Comparison of ENCODE assay signal across 9 mouse cellular contexts in the genomic region with DNA sequence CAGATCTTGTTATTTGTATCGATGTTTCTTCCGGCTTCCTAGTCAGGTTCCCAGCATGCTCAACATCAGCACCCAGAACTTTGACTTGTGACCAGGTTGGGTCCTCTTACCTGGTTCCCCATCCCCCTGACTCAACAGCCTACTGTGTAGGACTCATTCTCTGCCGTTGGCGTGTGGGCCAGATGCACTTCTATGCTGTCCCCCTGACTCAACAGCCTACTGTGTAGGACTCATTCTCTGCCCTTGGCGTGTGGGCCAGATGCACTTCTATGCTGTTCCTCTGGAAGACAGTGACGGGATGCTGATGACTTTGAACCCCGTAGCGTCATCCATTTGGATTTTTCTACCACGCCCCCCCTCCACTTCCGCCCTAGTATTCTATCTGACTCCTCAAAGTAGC.
DNase-seq lines count a peak whose midpoint lies in the region; ATAC-seq and TF ChIP-seq lines count a peak whose summit lies in the region.
"Had no signal": no experiment of that assay in that cellular context is flagged by ENCODE, and none has a peak within 500 bp of the region (broad histone marks: within the 10 kb centered on the region; RNA-seq: fewer than 3 reads in every experiment).

No protein-coding gene starts in this region.

- ATAC-seq in heart, embryonic 12.5 days (ENCODE audit: insufficient number of reproducible peaks, low FRiP score), result no peak
- no peak for ATAC-seq in liver, postnatal 0 days

- H3K4me1 ChIP-seq in heart, embryonic 12.5 days (replicated peaks), result no peaks in the 10 kb centered on the region
- no peaks in the 10 kb centered on the region for H3K4me1 ChIP-seq in liver, postnatal 0 days (ENCODE audit: insufficient read depth)
- H3K4me1 ChIP-seq: heart, embryonic 15.5 days had no signal

- H3K27me3 ChIP-seq in heart, embryonic 12.5 days (replicated peaks), result no peaks in the 10 kb centered on the region
- H3K27me3 ChIP-seq in liver, postnatal 0 days (ENCODE audit: insufficient read depth, low read length), result no peaks in the 10 kb centered on the region
- H3K27me3 ChIP-seq: heart, embryonic 15.5 days had no signal

- DNase-seq in heart, adult 11 months, result peak; percentile 99
- DNase-seq in frontal cortex, postnatal 10 days (ENCODE audit: low spot score in 2 of 2), result peak; percentile 93 to 95
- DNase-seq in kidney, postnatal 36 days, result peak; percentile 82 to 84
- DNase-seq in lung, postnatal 14 days, result peak; percentile 88
- peak; percentile 94 to 100 for DNase-seq in thymus, postnatal 10 days (ENCODE audit: low spot score in 2 of 2)
- no peak for DNase-seq in liver, postnatal 0 days
- no peak for DNase-seq in retina, postnatal 1 day

- 86% methylated on average over 10 of the region's 10 CpGs for whole genome bisulfite sequencing in heart, embryonic 12.5 days
- WGBS in liver, postnatal 0 days (ENCODE audit: insufficient replicate concordance), result 88% methylated on average over 10 of the region's 10 CpGs

- H3K36me3 ChIP-seq in heart, embryonic 12.5 days, result no peaks in the 10 kb centered on the region
- no peaks in the 10 kb centered on the region for H3K36me3 ChIP-seq in liver, postnatal 0 days (replicated peaks; ENCODE audit: insufficient read depth, low read length)
- H3K36me3 ChIP-seq: heart, embryonic 15.5 days had no signal

- no peak overlapping the region for H3K9ac ChIP-seq in heart, embryonic 12.5 days
- H3K9ac ChIP-seq in liver, postnatal 0 days (replicated peaks), result no peak overlapping the region
- H3K9ac ChIP-seq: heart, embryonic 15.5 days had no signal

- no peak overlapping the region for H3K4me3 ChIP-seq in heart, embryonic 12.5 days
- no peak overlapping the region for H3K4me3 ChIP-seq in liver, postnatal 0 days (ENCODE audit: low read depth, low read length)
- H3K4me3 ChIP-seq: heart, embryonic 15.5 days had no signal

- TF ChIP-seq EP300 in liver, postnatal 0 days (IDR thresholded peaks at IDR 0.05; ENCODE audit: low read depth), result no peak

- no peaks in the 10 kb centered on the region for H3K9me3 ChIP-seq in heart, embryonic 12.5 days (replicated peaks)
- no peaks in the 10 kb centered on the region for H3K9me3 ChIP-seq in liver, postnatal 0 days (ENCODE audit: low read length)
- H3K9me3 ChIP-seq: heart, embryonic 15.5 days had no signal

- no peak for TF ChIP-seq CTCF in liver, postnatal 0 days (IDR thresholded peaks at IDR 0.05; ENCODE audit: low read depth)

- H3K4me2 ChIP-seq in heart, embryonic 12.5 days, result no peak overlapping the region
- H3K4me2 ChIP-seq in liver, postnatal 0 days (ENCODE audit: low read depth, low read length), result no peak overlapping the region
- H3K4me2 ChIP-seq: heart, embryonic 15.5 days had no signal

- no peak overlapping the region for H3K27ac ChIP-seq in heart, embryonic 12.5 days (ENCODE audit: poor library complexity, severe bottlenecking)
- no peak overlapping the region for H3K27ac ChIP-seq in liver, postnatal 0 days (ENCODE audit: low read depth)
- H3K27ac ChIP-seq: heart, embryonic 15.5 days had no signal

Comparison
In these comparisons a context has a peak if more than half of its experiments do, and no peak if none do; other contexts are left out.
1. DNase-seq: peak in heart, adult 11 months (single experiment), frontal cortex, postnatal 10 days (2 of 2), kidney, postnatal 36 days (2 of 2), lung, postnatal 14 days (single experiment) and thymus, postnatal 10 days (2 of 2); none in liver, postnatal 0 days (single experiment) and retina, postnatal 1 day (single experiment).